Mouse (Mus musculus) subcutaneous adipose tissue, adult 2 months (tissue): Measurements from ENCODE around the gene Prss1. TPM values are rescaled to one million over a fixed set of nuclear protein-coding genes. Genes with fewer than 3 reads are reported as not detected.

Experiments
- polyA plus RNA-seq: library from polyadenylated mRNA; depleted of rRNA; stranded (reverse); fragments of >200 nt; gene quantifications from 2 replicates; pipeline ENCODE4 v1.2.3, GENCODE M21; 2012; ENCODE audit warnings: low replicate concordance; rRNA removed

Gene Prss1
- polyA plus RNA-seq = not detected in 2 replicates

GRCm38 (mm10) chr6:41458632-41459031 is at the start of gene Prss1:
TSS of gene Prss1 (plus strand) at chr6:41458932.

GRCm38 (mm10) chr6:41446045-41446444 is 12.7 kb upstream of the Prss1 start, which contains the start of gene Gm10334:
TSS of gene Gm10334 (minus strand) at chr6:41446145.

Other genes with a start within 250 kb of the Prss1 start
- gene Try4, start 156.7 kb upstream of the Prss1 start, polyA plus RNA-seq = 0.40 and 1.3 TPM in 2 replicates
- 0.40 and 0.60 TPM in 2 replicates for gene Try5, start 142.1 kb upstream of the Prss1 start, polyA plus RNA-seq
- gene Try10, start 104.8 kb upstream of the Prss1 start, polyA plus RNA-seq = not detected in 2 replicates
- gene Prss3, start 81.3 kb upstream of the Prss1 start, polyA plus RNA-seq = not detected in 2 replicates
- not detected in 2 replicates for gene Gm5771, start 66.6 kb upstream of the Prss1 start, polyA plus RNA-seq
- gene Gm10334, start 12.8 kb upstream of the Prss1 start, polyA plus RNA-seq = not detected in 2 replicates
- 0.47 and 1.3 TPM in 2 replicates for gene Prss2, start 62.9 kb downstream of the Prss1 start, polyA plus RNA-seq
- gene Ephb6, start 146.6 kb downstream of the Prss1 start, polyA plus RNA-seq = 17.4 and 19.3 TPM in 2 replicates
- gene Trpv6, start 177.5 kb downstream of the Prss1 start, polyA plus RNA-seq = 0.07 and 6.4 TPM in 2 replicates
- gene Trpv5, start 221.8 kb downstream of the Prss1 start, polyA plus RNA-seq = not detected in 2 replicates
- not detected in 2 replicates for gene Llcfc1, start 225.5 kb downstream of the Prss1 start, polyA plus RNA-seq
- gene Kel, start 245.4 kb downstream of the Prss1 start, polyA plus RNA-seq = not detected in 2 replicates